Mouse (Mus musculus) kidney, postnatal 0 days (tissue): ENCODE results near the gene Ednrb. TPM values are rescaled to one million over a fixed set of nuclear protein-coding genes. Genes with fewer than 3 reads are reported as not detected.

Experiments
- ATAC-seq: fragments of 200-750 bp; cut with Nextera tagmentation; replicated peaks from 2 replicates; pipeline ENCODE4 v1.8.0; 2017; ENCODE audit warnings: low read depth, moderate number of reproducible peaks, moderate TSS enrichment, moderate library complexity; ENCODE audit not compliant: low FRiP score
- DNase-seq: peaks from one replicate; pipeline ENCODE4 v3.0.0-alpha.2; 2016; ENCODE audit warnings: low spot score
- H3K27ac ChIP-seq: fragments of 300-500 bp; sonication (generic); 2 replicates; pipeline ENCODE4 v1.5.1; 2014; ENCODE audit warnings: mild to moderate bottlenecking
- H3K27me3 ChIP-seq: fragments of 300-500 bp; sonication (generic); 2 replicates; pipeline ENCODE4 v1.6.1; 2014; ENCODE audit warnings: low read length, mixed read lengths; ENCODE audit not compliant: insufficient read depth
- H3K36me3 ChIP-seq: fragments of 300-500 bp; sonication (generic); 2 replicates; pipeline ENCODE4 v1.6.1; 2014; ENCODE audit warnings: low read length, mixed read lengths; ENCODE audit not compliant: insufficient read depth
- H3K4me1 ChIP-seq: fragments of 300-500 bp; sonication (generic); replicated peaks from 2 replicates; pipeline ENCODE4 v1.6.1; 2014; ENCODE audit warnings: antibody characterized with exemption, low read length, mixed read lengths; ENCODE audit not compliant: insufficient read depth
- H3K4me2 ChIP-seq: fragments of 300-500 bp; sonication (generic); 2 replicates; pipeline ENCODE4 v1.6.1; 2014; ENCODE audit warnings: mild to moderate bottlenecking, low read length, moderate library complexity, mixed read lengths
- H3K4me3 ChIP-seq: fragments of 300-500 bp; sonication (generic); replicated peaks from 2 replicates; pipeline ENCODE4 v1.5.1; 2014; ENCODE audit warnings: low read depth, low read length
- H3K9ac ChIP-seq: fragments of 300-500 bp; sonication (generic); 2 replicates; pipeline ENCODE4 v1.6.1; 2014; ENCODE audit warnings: low read depth, low read length
- H3K9me3 ChIP-seq: fragments of 300-500 bp; sonication (generic); replicated peaks from 2 replicates; pipeline ENCODE4 v1.6.1; 2016; ENCODE audit warnings: low read length, inconsistent platforms, mixed read lengths
- CTCF ChIP-seq: IDR thresholded peaks from 2 replicates; pipeline ENCODE4 v1.5.1; 2016; ENCODE audit warnings: antibody characterized with exemption, low read depth, mild to moderate bottlenecking, moderate library complexity
- WGBS: fragments of 180-500 bp; shearing (Covaris S2); extraction: QIAGEN DNeasy Blood & Tissue Kit; methylation state at CpG from one replicate; pipeline ENCODE4 v1.1.7; 2014; 5-methylcytosine and 5-hydroxymethylcytosine counted together
- polyA plus RNA-seq: library from polyadenylated mRNA; unstranded; fragments of >200 nt; fragmentation: Nextera tagmentation; extraction: Ambion mirVana; gene quantifications from 2 replicates; pipeline ENCODE4 v1.2.1, GENCODE M21; 2015

Ednrb gene
- polyA plus RNA-seq, 1 experiment from 2014 or later = 70.3 TPM

DNA sequence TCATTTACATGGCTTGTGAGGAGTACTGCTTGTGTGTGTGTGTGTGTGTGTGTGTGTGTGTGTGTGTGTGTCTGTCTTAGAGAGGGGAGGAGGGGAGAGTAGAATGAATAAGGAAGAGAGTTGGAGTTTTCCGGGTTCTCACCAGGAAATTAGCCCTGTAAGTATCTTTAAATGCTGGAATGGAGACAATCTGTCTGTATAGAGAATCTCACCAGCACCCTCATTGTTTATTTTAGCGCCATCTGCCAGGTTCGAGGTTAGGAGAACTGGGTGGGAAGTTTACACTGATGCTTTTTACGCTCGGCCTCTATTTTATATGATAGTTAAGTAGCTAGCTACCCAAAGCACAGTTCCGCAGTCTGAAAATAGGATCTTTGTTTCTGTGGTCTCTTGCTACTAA, 64.9 kb downstream of the Ednrb start:
- ATAC-seq = no peak
- Histone ChIP-seq H3K27ac (no peak overlapping the region), H3K4me2 (no peak overlapping the region)

DNA sequence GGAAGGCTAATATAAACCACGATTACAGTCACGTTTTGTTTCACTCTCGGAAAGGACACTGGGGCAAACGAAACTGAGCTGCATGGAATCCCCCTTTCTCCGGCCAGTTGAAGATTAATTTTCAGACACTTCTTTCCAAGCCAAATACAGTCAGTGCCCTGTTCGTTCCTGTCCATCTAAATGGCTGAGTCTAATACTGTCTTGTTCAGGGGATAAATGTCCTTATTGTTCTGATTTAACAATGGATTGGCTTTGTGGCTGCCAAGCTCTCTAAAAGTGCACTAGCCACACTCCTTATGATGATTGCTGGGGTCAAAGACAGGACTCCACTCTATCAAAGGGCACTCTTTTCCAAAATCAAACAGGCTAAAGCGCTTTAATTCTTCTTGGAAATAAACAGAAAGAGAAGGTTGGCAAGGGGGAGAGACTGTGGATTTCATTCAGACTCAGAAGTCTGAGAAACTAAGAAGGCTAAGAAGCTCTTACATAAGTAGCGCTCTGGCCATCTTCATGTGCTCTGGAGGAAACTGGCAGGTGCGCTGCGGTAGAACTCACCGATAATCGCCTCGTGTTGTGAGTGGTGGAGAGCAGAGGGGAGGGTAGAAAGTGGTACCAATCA, 65.6 kb downstream of the Ednrb start:
- no peaks in the 10 kb centered on the region for H3K9me3 ChIP-seq
- H3K4me3 ChIP-seq = peak overlapping the region; percentile 18
- no peaks in the 10 kb centered on the region for H3K4me1 ChIP-seq
- H3K27me3 ChIP-seq = no peaks in the 10 kb centered on the region
- H3K27ac ChIP-seq = 0 out of 2 replicates have a peak overlapping the region, but pooled peaks have one; percentile 5
- H3K36me3 ChIP-seq = no peaks in the 10 kb centered on the region
- H3K9ac ChIP-seq = no peak overlapping the region
- TF ChIP-seq CTCF = no peak
- peak overlapping the region; percentile 57 for H3K4me2 ChIP-seq
- DNase-seq (no peak), ATAC-seq (no peak)
- 42% methylated on average over 13 of the region's 13 CpGs for WGBS

More for the DNA sequence above, 64.9 kb downstream of the Ednrb start:
- WGBS = 81% methylated on average over 6 of the region's 6 CpGs
- no peaks in the 10 kb centered on the region for H3K4me1 ChIP-seq
- no peak for DNase-seq
- H3K27me3 ChIP-seq = no peaks in the 10 kb centered on the region
- no peaks in the 10 kb centered on the region for H3K36me3 ChIP-seq
- no peaks in the 10 kb centered on the region for H3K9me3 ChIP-seq
- no peak overlapping the region for H3K4me3 ChIP-seq
- H3K9ac ChIP-seq = no peak overlapping the region
- no peak for TF ChIP-seq CTCF

DNA sequence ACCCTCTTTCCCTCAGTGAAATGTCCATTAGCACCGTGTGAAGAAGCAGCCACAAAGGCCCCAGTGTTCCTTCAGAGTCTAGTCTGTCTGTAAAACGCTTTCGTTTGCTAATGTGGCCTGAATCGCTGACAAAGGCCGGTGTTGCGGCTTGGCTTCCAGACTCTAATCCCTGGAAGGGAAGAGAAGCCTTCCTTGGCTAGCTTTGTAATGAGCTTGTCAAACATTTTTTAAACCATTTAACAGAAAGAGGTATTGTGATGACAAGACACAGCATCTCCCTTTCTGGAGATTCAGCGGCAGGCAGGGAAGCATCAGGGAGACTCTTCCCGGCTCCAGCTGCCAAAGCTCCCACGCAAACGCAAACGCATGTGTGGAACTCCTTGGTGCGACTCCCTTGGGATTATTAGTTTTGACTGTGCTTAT, 66.2 kb downstream of the Ednrb start:
- peak overlapping the region; percentile 18 for H3K4me3 ChIP-seq
- no peaks in the 10 kb centered on the region for H3K4me1 ChIP-seq
- no peaks in the 10 kb centered on the region for H3K36me3 ChIP-seq
- 0 out of 2 replicates have a peak overlapping the region, but pooled peaks have one; percentile 25 for H3K27ac ChIP-seq
- WGBS = 16% methylated on average over 12 of the region's 12 CpGs
- no peak for TF ChIP-seq CTCF
- no peak for ATAC-seq
- H3K27me3 ChIP-seq = no peaks in the 10 kb centered on the region
- DNase-seq = peak; percentile 67
- H3K9me3 ChIP-seq = no peaks in the 10 kb centered on the region
- peak overlapping the region; percentile 57 for H3K4me2 ChIP-seq
- 0 out of 2 replicates have a peak overlapping the region, but pooled peaks have one; percentile 15 for H3K9ac ChIP-seq

DNA sequence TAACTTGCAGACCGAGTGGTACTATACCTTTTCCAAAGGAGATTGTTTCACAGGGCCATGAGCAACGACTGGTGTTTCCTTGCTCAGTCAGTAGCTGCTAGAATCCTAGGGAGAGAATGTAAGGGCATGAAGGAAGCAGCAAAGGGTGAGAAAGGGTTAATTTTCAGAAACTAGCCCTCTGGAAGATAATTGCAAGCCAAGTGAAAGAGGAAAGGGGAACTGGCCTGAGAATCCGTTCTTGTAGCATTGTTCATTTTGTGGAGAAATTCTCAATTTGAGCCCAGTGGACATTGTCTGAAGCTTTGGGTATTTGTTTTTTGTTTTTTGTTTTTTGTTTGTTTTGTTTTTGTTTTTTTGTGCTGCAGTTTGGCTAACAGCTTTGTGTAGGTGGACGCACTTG, 66.8 kb downstream of the Ednrb start:
- TF ChIP-seq CTCF = no peak
- DNase-seq (no peak), ATAC-seq (no peak)
- no peak overlapping the region for H3K9ac ChIP-seq
- H3K4me1 ChIP-seq = no peaks in the 10 kb centered on the region
- H3K27me3 ChIP-seq = no peaks in the 10 kb centered on the region
- 0 out of 2 replicates have a peak overlapping the region, but pooled peaks have one; percentile 25 for H3K27ac ChIP-seq
- H3K36me3 ChIP-seq = no peaks in the 10 kb centered on the region
- peak overlapping the region; percentile 57; the same call in 1 of the 2 replicates for H3K4me2 ChIP-seq
- 62% methylated on average over 4 of the region's 4 CpGs for WGBS
- H3K9me3 ChIP-seq = no peaks in the 10 kb centered on the region
- H3K4me3 ChIP-seq = no peak overlapping the region

DNA sequence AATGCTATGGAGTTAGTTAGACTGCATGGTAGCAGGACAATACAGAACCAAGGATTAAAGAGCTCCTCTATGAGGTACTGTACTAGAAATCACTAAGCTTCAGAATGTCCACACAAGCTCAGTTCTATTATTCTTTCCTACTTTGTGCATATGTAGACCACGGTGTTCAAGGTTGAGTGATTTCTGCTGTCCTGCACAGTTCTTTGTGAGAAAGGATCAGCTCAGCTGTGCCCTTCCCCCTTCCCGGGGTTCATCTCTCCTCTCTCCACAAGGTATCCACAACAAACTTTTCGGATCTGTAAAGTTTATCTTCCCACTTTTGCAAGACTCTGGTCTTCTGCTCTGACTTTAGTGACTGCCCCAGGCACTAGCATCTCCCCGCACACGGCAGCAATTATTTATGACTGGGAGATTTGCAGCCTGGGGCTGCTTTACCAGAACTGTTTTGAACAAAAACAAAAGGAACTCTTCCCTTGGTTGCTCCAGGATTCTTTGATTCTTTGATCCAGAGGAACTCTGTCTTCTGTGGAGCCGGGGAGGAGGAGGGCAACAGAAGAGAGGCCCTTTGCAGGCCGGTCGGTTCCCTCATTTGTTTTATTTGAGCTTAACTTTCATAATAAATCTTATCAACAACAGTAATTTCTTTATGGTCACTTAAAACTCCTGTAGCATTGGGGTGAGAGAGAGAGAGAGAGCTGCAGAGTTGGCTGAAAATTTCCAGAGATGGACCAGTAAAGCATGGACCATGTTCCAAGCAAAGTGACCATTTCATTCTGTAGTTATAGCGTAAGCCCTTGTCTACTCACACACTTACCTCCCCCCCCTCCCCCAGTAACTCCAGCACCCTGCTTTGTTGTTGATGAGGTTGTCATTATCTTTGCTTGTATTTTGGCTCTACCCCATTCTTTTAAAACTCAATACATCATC, 74.6 kb downstream of the Ednrb start:
- H3K27ac ChIP-seq = no peak overlapping the region
- H3K9me3 ChIP-seq = no peaks in the 10 kb centered on the region
- no peak overlapping the region for H3K9ac ChIP-seq
- 0 out of 2 replicates have a peak, but pooled peaks cover 4% of the 10 kb centered on the region for H3K4me1 ChIP-seq
- H3K27me3 ChIP-seq = no peaks in the 10 kb centered on the region
- no peak overlapping the region for H3K4me3 ChIP-seq
- ATAC-seq (peak; percentile 31; the same call in 1 of the 2 replicates), DNase-seq (peak; percentile 50)
- peak overlapping the region; percentile 21; the same call in 1 of the 2 replicates for H3K4me2 ChIP-seq
- 11% methylated on average over 9 of the region's 9 CpGs for WGBS
- H3K36me3 ChIP-seq = no peaks in the 10 kb centered on the region
- TF ChIP-seq CTCF = no peak

DNA sequence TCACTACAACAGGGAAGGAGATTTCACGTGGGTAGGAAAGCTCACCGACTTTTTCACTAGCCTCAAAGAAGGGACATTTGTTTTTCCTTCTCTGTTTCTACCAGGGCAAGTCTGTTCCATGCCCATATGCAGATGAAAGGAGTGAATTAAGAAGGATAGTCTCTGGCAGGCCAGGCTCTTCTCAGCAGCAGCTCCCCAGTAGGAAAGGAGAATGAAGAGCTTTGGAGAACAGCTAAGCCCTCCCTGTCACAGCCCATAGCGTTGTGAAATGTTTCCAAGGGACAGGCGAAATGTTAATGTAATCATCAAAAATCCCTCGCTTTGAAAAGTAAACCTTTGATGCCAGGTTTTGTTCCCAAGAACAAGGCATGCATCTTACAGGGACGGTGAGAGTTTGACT, 76.7 kb downstream of the Ednrb start:
- H3K4me1 ChIP-seq = 0 out of 2 replicates have a peak, but pooled peaks cover 4% of the 10 kb centered on the region
- no peak overlapping the region for H3K27ac ChIP-seq
- ATAC-seq (no peak), DNase-seq (no peak)
- WGBS = 70% methylated on average over 6 of the region's 6 CpGs
- H3K4me3 ChIP-seq = no peak overlapping the region
- no peaks in the 10 kb centered on the region for H3K36me3 ChIP-seq
- no peak for TF ChIP-seq CTCF
- H3K9ac ChIP-seq = no peak overlapping the region
- no peak overlapping the region for H3K4me2 ChIP-seq
- H3K27me3 ChIP-seq = no peaks in the 10 kb centered on the region
- no peaks in the 10 kb centered on the region for H3K9me3 ChIP-seq

Other genes starting within 250 kb of the Ednrb start
- 2.9 and 3.4 TPM in 2 replicates for gene Slain1, start 194.2 kb downstream of the Ednrb start, polyA plus RNA-seq